Mouse (Mus musculus): Measurements from ENCODE around the gene 4930503B20Rik. TPM values are rescaled to one million over a fixed set of nuclear protein-coding genes. Genes with fewer than 3 reads are reported as not detected.

4930503B20Rik gene
- not detected for polyA plus RNA-seq (2017; shearing (Covaris generic))

GRCm38 (mm10) chr3:146651217-146651616 is at the start of gene 4930503B20Rik:
Gene 4930503B20Rik (minus strand): TSS chr3:146651317.

DNA sequence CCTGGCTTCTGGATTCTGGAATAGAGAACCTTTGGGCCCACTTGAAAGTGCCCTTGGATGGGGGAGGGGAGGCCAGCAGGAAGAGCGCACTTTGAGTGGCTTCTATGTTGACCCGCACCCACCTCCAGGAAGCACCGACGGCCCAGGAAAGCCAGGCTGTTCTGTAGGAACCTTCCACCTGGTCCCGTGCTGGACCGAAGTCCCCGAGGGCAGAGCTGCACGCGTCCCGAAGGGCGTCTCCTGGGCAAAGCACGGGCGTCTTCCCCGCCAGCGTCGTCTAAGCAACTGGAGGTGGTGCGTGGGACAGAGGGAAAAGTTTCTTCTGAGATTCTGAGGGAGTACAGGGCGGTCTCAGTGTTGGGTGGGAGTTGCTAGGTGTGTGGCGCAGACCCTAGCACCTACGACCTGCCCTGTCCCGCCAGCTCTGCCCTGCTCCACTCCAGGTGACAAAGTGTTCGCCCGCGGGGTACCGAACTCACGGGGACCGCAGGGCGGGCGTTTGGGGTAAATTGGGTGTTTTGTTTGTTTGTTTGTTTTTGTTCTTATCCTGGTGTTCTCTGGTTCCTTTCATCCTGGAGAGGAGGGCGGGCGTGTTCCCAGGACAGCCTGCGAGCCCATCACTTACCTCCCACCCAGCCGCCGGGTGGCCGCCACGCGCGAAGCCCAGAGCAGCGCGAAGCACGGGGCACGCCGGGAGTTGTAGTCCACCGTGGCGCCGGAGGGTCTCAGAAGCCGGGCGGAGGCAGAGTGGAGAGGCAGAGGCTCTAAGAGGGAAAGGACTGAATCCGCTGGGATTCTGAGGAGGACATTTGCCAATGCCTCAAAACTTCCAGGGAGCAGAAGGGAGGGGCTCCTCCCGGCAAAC is 33.9 kb upstream of the 4930503B20Rik start, which contains the start of gene Samd13:
Gene Samd13 (minus strand): TSS at position 782 of the 865 bp plus-strand sequence.

DNA sequence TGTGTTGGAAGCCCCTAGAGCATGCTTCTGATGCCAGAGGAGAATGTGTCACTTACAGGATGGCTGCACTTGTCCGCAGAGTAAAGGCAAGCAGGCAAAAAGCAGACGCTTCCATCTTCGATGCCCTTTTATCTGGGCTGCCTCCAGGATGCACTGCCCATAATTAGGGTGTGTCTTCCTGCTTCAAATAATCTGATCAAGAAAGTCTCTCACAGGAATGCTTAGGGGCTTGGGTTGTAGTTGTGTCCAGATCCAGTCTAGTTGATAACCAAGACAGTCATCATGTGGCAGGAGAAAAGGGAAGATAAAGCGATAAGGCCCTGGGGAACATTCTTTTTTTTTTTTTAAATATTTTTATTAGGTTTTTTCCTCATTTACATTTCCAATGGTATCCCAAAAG is 35.6 kb downstream of the 4930503B20Rik start, which contains the start of gene Dnase2b:
Gene Dnase2b (minus strand): TSS at position 101 of the 400 bp plus-strand sequence.

Other genes with a start within 250 kb of the 4930503B20Rik start
- 0.31 TPM for gene Ssx2ip, start 246.7 kb downstream of the 4930503B20Rik start, polyA plus RNA-seq (2017; shearing (Covaris generic))
- 10.1 TPM for gene Ctbs, start 201.5 kb downstream of the 4930503B20Rik start, polyA plus RNA-seq (2017; shearing (Covaris generic))
- 6.0 TPM for gene Spata1, start 151.6 kb downstream of the 4930503B20Rik start, polyA plus RNA-seq (2017; shearing (Covaris generic))
- 517 TPM for gene Gng5, start 151.5 kb downstream of the 4930503B20Rik start, polyA plus RNA-seq (2017; shearing (Covaris generic))
- 88.0 TPM for gene Rpf1, start 129.9 kb downstream of the 4930503B20Rik start, polyA plus RNA-seq (2017; shearing (Covaris generic))
- not detected for gene Uox, start 80.9 kb downstream of the 4930503B20Rik start, polyA plus RNA-seq (2017; shearing (Covaris generic))
- gene Dnase2b, start 35.7 kb downstream of the 4930503B20Rik start, polyA plus RNA-seq (2017; shearing (Covaris generic)), result not detected
- gene Samd13, start 34.3 kb upstream of the 4930503B20Rik start, polyA plus RNA-seq (2017; shearing (Covaris generic)), result 0.81 TPM
- 192 TPM for gene Prkacb, start 161.7 kb upstream of the 4930503B20Rik start, polyA plus RNA-seq (2017; shearing (Covaris generic))
- not detected for gene Ttll7, start 201.1 kb upstream of the 4930503B20Rik start, polyA plus RNA-seq (2017; shearing (Covaris generic))

Measured in CD4-positive, CD25-positive, alpha-beta regulatory T cell, adult 9 weeks (primary cell).